Mouse (Mus musculus): ENCODE measurements at regions not wholly inside any gene's neighbourhood (a gene's known extent, or its start where the extent isn't known, plus 50 kb on each side); places are given as distances from the start of the nearest gene placed in this dataset.

GRCm38 (mm10) chr1:21132340-21132739 lies 53.3 kb upstream of the Tram2 start:
- Histone ChIP-seq H3K9me3 (ENCODE audit: control insufficient read depth, low read length) (0 out of 2 replicates have a peak, but pooled peaks cover 4% of the 10 kb centered on the region), H3K4me1 (ENCODE audit: control insufficient read depth, insufficient read depth, low read length) (no peaks in the 10 kb centered on the region), H3K36me3 (ENCODE audit: control insufficient read depth, insufficient read depth, low read length) (no peaks in the 10 kb centered on the region), H3K4me3 (ENCODE audit: low read length) (no peak overlapping the region), H3K27ac (ENCODE audit: low read depth, low read length) (no peak overlapping the region), H3K4me2 (replicated peaks; ENCODE audit: low read depth, low read length) (no peak overlapping the region), H3K9ac (ENCODE audit: low read depth, low read length) (no peak overlapping the region), H3K27me3 (ENCODE audit: control insufficient read depth, insufficient read depth, low read length) (no peaks in the 10 kb centered on the region)
- 82% methylated on average over 2 of the region's 2 CpGs for WGBS
- ATAC-seq (ENCODE audit: low FRiP score, low TSS enrichment): no peak

- Histone ChIP-seq H3K4me3 (ENCODE audit: low read length) (no peak overlapping the region), H3K27ac (ENCODE audit: low read depth, low read length) (no peak overlapping the region), H3K4me1 (ENCODE audit: control insufficient read depth, insufficient read depth, low read length) (no peaks in the 10 kb centered on the region), H3K9ac (ENCODE audit: low read depth, low read length) (no peak overlapping the region), H3K36me3 (ENCODE audit: control insufficient read depth, insufficient read depth, low read length) (no peaks in the 10 kb centered on the region), H3K9me3 (ENCODE audit: control insufficient read depth, low read length) (no peaks in the 10 kb centered on the region), H3K4me2 (replicated peaks; ENCODE audit: low read depth, low read length) (no peak overlapping the region), H3K27me3 (ENCODE audit: control insufficient read depth, insufficient read depth, low read length) (no peaks in the 10 kb centered on the region)
- ATAC-seq (ENCODE audit: low FRiP score, low TSS enrichment): no peak
- WGBS: 74% methylated on average over 4 of the region's 4 CpGs
Observed at GRCm38 (mm10) chr1:21146961-21147360, 67.9 kb upstream of the Tram2 start.

GRCm38 (mm10) chr1:21161742-21162141 lies 56.6 kb upstream of the Tmem14a start:
- H3K36me3 ChIP-seq (ENCODE audit: control insufficient read depth, insufficient read depth, low read length): no peaks in the 10 kb centered on the region
- 15% methylated on average over 5 of the region's 5 CpGs for WGBS
- H3K9ac ChIP-seq (ENCODE audit: low read depth, low read length): no peak overlapping the region
- H3K4me1 ChIP-seq (ENCODE audit: control insufficient read depth, insufficient read depth, low read length): no peaks in the 10 kb centered on the region
- H3K9me3 ChIP-seq (ENCODE audit: control insufficient read depth, low read length): no peaks in the 10 kb centered on the region
- H3K4me2 ChIP-seq (replicated peaks; ENCODE audit: low read depth, low read length): no peak overlapping the region
- no peaks in the 10 kb centered on the region for H3K27me3 ChIP-seq (ENCODE audit: control insufficient read depth, insufficient read depth, low read length)
- no peak overlapping the region for H3K4me3 ChIP-seq (ENCODE audit: low read length)
- no peak overlapping the region for H3K27ac ChIP-seq (ENCODE audit: low read depth, low read length)
- peak; percentile 50 for ATAC-seq (ENCODE audit: low FRiP score, low TSS enrichment)

GRCm38 (mm10) chr1:21166287-21166733 lies 52.1 kb upstream of the Tmem14a start:
- Histone ChIP-seq H3K27me3 (ENCODE audit: control insufficient read depth, insufficient read depth, low read length) (no peaks in the 10 kb centered on the region), H3K4me2 (replicated peaks; ENCODE audit: low read depth, low read length) (peak overlapping the region; percentile 37), H3K9ac (ENCODE audit: low read depth, low read length) (peak overlapping the region; percentile 5; the same call in 1 of the 2 replicates), H3K4me1 (ENCODE audit: control insufficient read depth, insufficient read depth, low read length) (no peaks in the 10 kb centered on the region), H3K4me3 (ENCODE audit: low read length) (peak overlapping the region; percentile 31), H3K36me3 (ENCODE audit: control insufficient read depth, insufficient read depth, low read length) (no peaks in the 10 kb centered on the region), H3K27ac (ENCODE audit: low read depth, low read length) (no peak overlapping the region), H3K9me3 (ENCODE audit: control insufficient read depth, low read length) (no peaks in the 10 kb centered on the region)
- WGBS: 0% methylated on average over 15 of the region's 15 CpGs
- peak; percentile 96 for ATAC-seq (ENCODE audit: low FRiP score, low TSS enrichment)

GRCm38 (mm10) chr1:21166762-21167161 lies 51.6 kb upstream of the Tmem14a start:
- no peak overlapping the region for H3K27ac ChIP-seq (ENCODE audit: low read depth, low read length)
- H3K9me3 ChIP-seq (ENCODE audit: control insufficient read depth, low read length): no peaks in the 10 kb centered on the region
- 69% methylated on average over 4 of the region's 4 CpGs for WGBS
- peak overlapping the region; percentile 37 for H3K4me2 ChIP-seq (replicated peaks; ENCODE audit: low read depth, low read length)
- H3K4me1 ChIP-seq (ENCODE audit: control insufficient read depth, insufficient read depth, low read length): no peaks in the 10 kb centered on the region
- ATAC-seq (ENCODE audit: low FRiP score, low TSS enrichment): peak; percentile 48
- H3K36me3 ChIP-seq (ENCODE audit: control insufficient read depth, insufficient read depth, low read length): no peaks in the 10 kb centered on the region
- H3K9ac ChIP-seq (ENCODE audit: low read depth, low read length): peak overlapping the region; percentile 5; the same call in 1 of the 2 replicates
- H3K4me3 ChIP-seq (ENCODE audit: low read length): peak overlapping the region; percentile 31
- no peaks in the 10 kb centered on the region for H3K27me3 ChIP-seq (ENCODE audit: control insufficient read depth, insufficient read depth, low read length)
